Mouse (Mus musculus) liver, embryonic 13.5 days (tissue): ENCODE measurements at regions not wholly inside any gene's neighbourhood (a gene's known extent, or its start where the extent isn't known, plus 50 kb on each side); places are given as distances from the start of the nearest gene placed in this dataset.

ENCODE experiments used
- ATAC-seq: fragments of 200-750 bp; cut with Nextera tagmentation; 2 replicates; pipeline ENCODE4 v1.8.0; 2017; ENCODE audit warnings: low read depth, mild to moderate bottlenecking, moderate number of reproducible peaks, moderate library complexity
- DNase-seq: peaks from one replicate; pipeline ENCODE4 v3.0.0; 2022
- H3K27ac ChIP-seq: fragments of 300-500 bp; sonication (generic); 2 replicates; pipeline ENCODE4 v1.5.1; 2015; ENCODE audit warnings: moderate library complexity, mild to moderate bottlenecking, inconsistent platforms
- H3K27me3 ChIP-seq: fragments of 300-500 bp; sonication (generic); 2 replicates; pipeline ENCODE4 v1.6.1; 2015; ENCODE audit warnings: mild to moderate bottlenecking, inconsistent platforms
- H3K36me3 ChIP-seq: fragments of 300-500 bp; sonication (generic); 2 replicates; pipeline ENCODE4 v1.6.1; 2015; ENCODE audit warnings: mild to moderate bottlenecking, inconsistent platforms
- H3K4me1 ChIP-seq: fragments of 300-500 bp; sonication (generic); replicated peaks from 2 replicates; pipeline ENCODE4 v1.6.1; 2015; ENCODE audit warnings: inconsistent platforms
- H3K4me2 ChIP-seq: fragments of 300-500 bp; sonication (generic); 2 replicates; pipeline ENCODE4 v1.6.1; 2015; ENCODE audit warnings: inconsistent platforms, mild to moderate bottlenecking, moderate library complexity
- H3K4me3 ChIP-seq: fragments of 300-500 bp; sonication (generic); replicated peaks from 2 replicates; pipeline ENCODE4 v1.5.1; 2015; ENCODE audit warnings: mild to moderate bottlenecking, inconsistent platforms
- H3K9ac ChIP-seq: fragments of 300-500 bp; sonication (generic); 2 replicates; pipeline ENCODE4 v1.6.1; 2015; ENCODE audit warnings: mild to moderate bottlenecking, inconsistent platforms
- H3K9me3 ChIP-seq: fragments of 300-500 bp; sonication (generic); replicated peaks from 2 replicates; pipeline ENCODE4 v1.6.1; 2016; ENCODE audit warnings: inconsistent platforms
- WGBS: fragments of 180-500 bp; shearing (Covaris S2); methylation state at CpG from one replicate; pipeline ENCODE4 v1.1.7; 2015; ENCODE audit not compliant: insufficient replicate concordance; 5-methylcytosine and 5-hydroxymethylcytosine counted together

DNA sequence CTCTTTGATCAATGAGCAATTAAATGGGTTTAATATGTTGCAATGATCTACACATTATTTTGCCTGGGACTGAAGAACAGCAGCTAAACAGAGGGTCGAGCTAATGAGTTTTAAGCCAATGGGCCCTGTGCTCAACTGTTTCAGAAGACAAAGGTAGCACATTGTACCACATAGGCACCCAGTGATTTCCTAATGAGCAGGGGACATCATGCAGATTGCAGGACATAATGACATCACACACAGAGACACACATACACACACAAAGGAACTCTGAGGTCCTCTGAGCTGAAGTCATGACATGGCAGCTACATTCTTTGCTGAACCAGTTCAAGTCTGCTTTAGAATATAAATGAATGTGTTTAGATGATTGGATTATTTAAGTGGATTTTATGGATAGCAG is 71.9 kb downstream of the Zfp330 start:
- Histone ChIP-seq H3K4me2 (no peak overlapping the region), H3K27me3 (no peaks in the 10 kb centered on the region), H3K9me3 (no peaks in the 10 kb centered on the region), H3K36me3 (no peaks in the 10 kb centered on the region), H3K4me1 (no peaks in the 10 kb centered on the region), H3K27ac (no peak overlapping the region), H3K9ac (no peak overlapping the region), H3K4me3 (no peak overlapping the region)
- no peak for DNase-seq
- ATAC-seq: no peak
- WGBS: 60% methylated on average over 1 of the region's 1 CpGs

DNA sequence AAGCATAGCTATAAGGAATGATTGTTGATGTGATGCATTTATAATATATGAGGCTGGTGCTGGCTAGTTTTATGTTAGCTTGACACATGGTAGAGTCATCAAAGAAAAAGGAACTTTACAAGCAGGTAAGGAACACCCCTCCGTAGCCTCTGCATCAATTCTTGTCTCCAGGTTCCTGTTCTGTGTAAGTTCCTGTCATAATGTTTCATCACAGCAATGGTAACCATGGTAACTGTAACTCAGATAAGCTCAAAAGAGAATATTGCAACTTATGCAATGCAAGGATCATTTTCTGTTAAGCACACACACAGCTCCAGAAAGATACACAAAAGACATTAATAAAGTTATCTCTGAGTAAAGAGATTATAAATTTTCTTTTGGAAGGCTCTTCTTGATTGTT is 73.5 kb downstream of the Zfp330 start:
- H3K36me3 ChIP-seq: no peaks in the 10 kb centered on the region
- H3K27me3 ChIP-seq: no peaks in the 10 kb centered on the region
- ATAC-seq (no peak), DNase-seq (no peak)
- WGBS: 39% methylated on average over 1 of the region's 1 CpGs
- H3K4me2 ChIP-seq: no peak overlapping the region
- no peak overlapping the region for H3K27ac ChIP-seq
- H3K9me3 ChIP-seq: no peaks in the 10 kb centered on the region
- no peaks in the 10 kb centered on the region for H3K4me1 ChIP-seq
- H3K9ac ChIP-seq: no peak overlapping the region
- no peak overlapping the region for H3K4me3 ChIP-seq

DNA sequence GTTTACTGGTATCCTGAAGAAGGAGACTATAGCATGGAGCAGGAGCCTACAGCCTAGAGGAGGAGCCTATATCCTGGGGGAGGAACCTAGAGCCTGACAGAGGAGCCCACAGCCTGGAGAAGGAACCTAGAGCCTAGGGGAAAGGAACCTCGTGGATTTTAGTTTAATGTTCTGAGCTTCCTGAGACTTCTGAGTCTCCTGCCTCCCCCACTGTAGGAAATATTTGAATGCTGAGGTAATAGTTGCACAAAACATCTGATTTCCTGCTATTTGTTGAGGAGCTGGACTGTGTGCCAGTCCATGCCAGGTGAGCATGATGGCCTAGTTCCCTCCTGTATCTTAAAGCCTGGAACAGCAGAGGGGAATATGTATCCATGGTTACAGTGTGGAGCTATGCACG is 74.7 kb downstream of the Zfp330 start:
- H3K9ac ChIP-seq: no peak overlapping the region
- no peaks in the 10 kb centered on the region for H3K27me3 ChIP-seq
- H3K4me2 ChIP-seq: no peak overlapping the region
- ATAC-seq (no peak), DNase-seq (no peak)
- no peaks in the 10 kb centered on the region for H3K4me1 ChIP-seq
- no peaks in the 10 kb centered on the region for H3K36me3 ChIP-seq
- H3K27ac ChIP-seq: no peak overlapping the region
- H3K9me3 ChIP-seq: no peaks in the 10 kb centered on the region
- no peak overlapping the region for H3K4me3 ChIP-seq
- WGBS: 40% methylated on average over 2 of the region's 2 CpGs

DNA sequence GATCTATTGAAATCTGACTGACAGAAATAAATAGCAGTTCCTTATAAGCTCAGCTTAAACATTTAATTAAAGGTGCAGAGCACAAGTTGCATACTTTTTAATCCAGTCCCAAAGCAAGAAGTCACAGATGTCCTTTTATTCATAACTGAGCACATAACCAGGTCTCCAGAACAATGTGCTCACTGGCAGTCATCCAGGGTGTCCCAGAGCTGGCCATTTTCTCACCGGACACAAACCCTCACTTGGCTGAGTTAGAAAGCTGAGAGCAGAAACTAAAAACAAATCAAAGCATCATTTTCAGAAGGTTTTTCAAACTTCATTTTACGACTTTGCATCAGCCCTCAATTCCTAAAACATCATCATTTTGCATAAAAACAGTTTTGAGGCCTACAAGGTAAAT is 75.9 kb downstream of the Zfp330 start:
- no peak for DNase-seq
- WGBS: 60% methylated on average over 2 of the region's 2 CpGs

DNA sequence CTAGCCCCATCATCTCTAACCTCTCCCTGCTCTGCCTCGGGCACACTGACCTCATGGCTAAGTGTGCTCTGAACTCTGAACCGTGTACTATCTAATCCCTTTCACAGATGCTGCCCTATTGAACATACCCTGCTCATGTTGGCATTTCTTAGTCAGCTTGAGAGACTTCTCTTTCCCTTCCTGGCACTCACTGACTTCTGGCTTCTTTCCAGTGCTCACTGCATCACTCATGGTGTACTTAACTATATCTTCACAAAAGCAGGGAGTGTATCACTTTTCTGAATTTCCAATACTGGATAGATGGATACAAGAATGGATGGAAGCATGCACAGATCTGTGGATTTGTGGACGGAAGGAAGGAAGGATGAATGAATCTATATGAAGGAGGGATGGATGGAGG is 80.9 kb downstream of the Zfp330 start:
- DNase-seq (no peak), ATAC-seq (no peak)
- Histone ChIP-seq H3K27me3 (no peaks in the 10 kb centered on the region), H3K9me3 (no peaks in the 10 kb centered on the region), H3K9ac (no peak overlapping the region), H3K27ac (no peak overlapping the region), H3K4me1 (no peaks in the 10 kb centered on the region), H3K4me3 (no peak overlapping the region), H3K4me2 (no peak overlapping the region), H3K36me3 (no peaks in the 10 kb centered on the region)
- 51% methylated on average over 3 of the region's 3 CpGs for WGBS

More for the DNA sequence above, 75.9 kb downstream of the Zfp330 start:
- H3K36me3 ChIP-seq: no peaks in the 10 kb centered on the region
- no peaks in the 10 kb centered on the region for H3K27me3 ChIP-seq
- H3K27ac ChIP-seq: no peak overlapping the region
- H3K9ac ChIP-seq: no peak overlapping the region
- H3K4me3 ChIP-seq: no peak overlapping the region
- no peak overlapping the region for H3K4me2 ChIP-seq
- H3K4me1 ChIP-seq: no peaks in the 10 kb centered on the region
- ATAC-seq: no peak
- no peaks in the 10 kb centered on the region for H3K9me3 ChIP-seq

DNA sequence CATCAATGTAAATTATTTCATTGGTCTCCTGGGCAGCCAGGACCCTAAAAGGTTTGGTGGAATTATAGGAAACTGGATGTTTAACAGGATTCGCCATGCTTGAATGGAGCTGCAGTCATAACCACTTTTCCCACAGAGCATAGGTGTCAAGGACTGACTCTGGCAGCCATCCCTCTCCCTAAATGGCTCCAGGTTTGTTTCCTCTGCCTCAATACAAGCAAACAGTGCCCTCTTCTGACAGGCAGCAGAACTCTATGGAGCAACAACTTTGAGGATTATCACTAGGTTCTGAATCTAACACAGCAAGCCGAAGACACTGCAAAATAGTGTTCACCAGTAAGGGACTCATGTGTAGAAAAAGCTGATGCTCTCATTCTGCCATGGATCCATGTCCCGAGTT is 84.6 kb downstream of the Zfp330 start:
- H3K9ac ChIP-seq: no peak overlapping the region
- no peak for ATAC-seq
- no peaks in the 10 kb centered on the region for H3K27me3 ChIP-seq
- 45% methylated on average over 3 of the region's 3 CpGs for WGBS
- H3K36me3 ChIP-seq: no peaks in the 10 kb centered on the region
- no peak overlapping the region for H3K27ac ChIP-seq
- H3K4me2 ChIP-seq: no peak overlapping the region
- H3K4me1 ChIP-seq: no peaks in the 10 kb centered on the region
- H3K9me3 ChIP-seq: no peaks in the 10 kb centered on the region
- no peak overlapping the region for H3K4me3 ChIP-seq
- DNase-seq: no peak

DNA sequence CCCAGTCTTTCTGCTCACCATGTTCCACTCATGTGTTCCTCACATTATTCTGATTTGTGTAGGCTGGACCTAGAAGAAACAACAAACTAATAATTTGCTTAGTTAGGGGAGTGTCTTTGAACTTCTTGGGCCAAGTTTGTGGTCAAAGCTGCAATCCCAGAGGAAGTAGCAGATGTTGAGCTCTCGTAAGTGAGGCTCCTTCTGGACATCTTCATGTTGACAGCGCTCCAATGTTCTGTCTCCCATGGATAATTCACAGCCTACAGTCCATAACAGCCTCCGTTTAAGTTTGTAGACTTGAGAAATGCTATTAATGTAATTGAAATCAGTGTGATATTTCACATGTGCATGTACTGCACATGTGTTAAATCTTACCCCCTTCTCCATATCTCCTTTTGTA is 88.0 kb downstream of the Zfp330 start:
- WGBS: 62% methylated on average over 3 of the region's 3 CpGs

DNA sequence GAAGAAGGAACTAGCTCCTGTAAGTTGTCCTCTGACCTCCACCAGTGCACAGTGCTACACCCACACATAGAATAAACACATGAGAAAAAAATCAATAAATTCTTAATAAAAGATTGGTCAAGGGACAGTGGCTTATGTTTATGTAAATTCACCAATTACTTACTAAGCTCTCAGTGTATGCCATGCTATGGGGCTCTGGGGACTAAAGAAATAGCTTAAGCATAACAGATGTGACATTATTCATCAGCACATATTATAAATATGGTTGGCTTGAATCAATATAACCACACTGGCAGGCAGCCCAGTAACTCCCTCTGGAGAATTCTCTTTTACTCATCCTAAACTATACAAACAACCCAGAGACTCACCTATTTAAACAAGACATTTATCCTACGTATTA is 95.2 kb downstream of the Zfp330 start:
- Histone ChIP-seq H3K27me3 (no peaks in the 10 kb centered on the region), H3K27ac (no peak overlapping the region), H3K9me3 (no peaks in the 10 kb centered on the region), H3K4me1 (no peaks in the 10 kb centered on the region), H3K4me2 (no peak overlapping the region), H3K4me3 (no peak overlapping the region), H3K36me3 (no peaks in the 10 kb centered on the region), H3K9ac (no peak overlapping the region)
- ATAC-seq: no peak
- DNase-seq: no peak
- 60% methylated on average over 1 of the region's 1 CpGs for WGBS

More for the DNA sequence above, 88.0 kb downstream of the Zfp330 start:
- ATAC-seq: no peak
- Histone ChIP-seq H3K4me1 (no peaks in the 10 kb centered on the region), H3K27me3 (no peaks in the 10 kb centered on the region), H3K27ac (no peak overlapping the region), H3K4me3 (no peak overlapping the region), H3K36me3 (no peaks in the 10 kb centered on the region), H3K9me3 (no peaks in the 10 kb centered on the region), H3K4me2 (no peak overlapping the region), H3K9ac (no peak overlapping the region)
- no peak for DNase-seq

DNA sequence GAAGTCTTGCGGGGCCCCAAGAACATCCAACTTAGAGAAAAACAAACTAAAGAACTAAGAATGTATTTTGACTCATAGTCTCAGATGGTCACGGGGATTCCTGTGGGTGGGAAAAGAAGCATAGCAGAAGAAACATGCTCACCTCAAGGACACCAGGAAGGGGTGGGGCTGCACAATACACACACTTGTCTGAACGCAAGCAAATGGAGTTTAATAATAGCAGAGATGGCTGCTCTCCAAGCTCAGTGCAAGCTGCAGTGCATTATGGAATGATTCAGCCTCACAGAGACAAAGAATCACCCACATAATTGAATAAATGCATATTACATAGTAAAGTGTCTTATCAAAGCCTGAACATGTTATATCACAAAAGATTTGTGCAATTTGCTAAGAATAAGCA is 96.2 kb downstream of the Zfp330 start:
- Histone ChIP-seq H3K9ac (no peak overlapping the region), H3K27ac (no peak overlapping the region), H3K9me3 (no peaks in the 10 kb centered on the region), H3K36me3 (no peaks in the 10 kb centered on the region), H3K4me3 (no peak overlapping the region), H3K4me2 (no peak overlapping the region), H3K4me1 (no peaks in the 10 kb centered on the region), H3K27me3 (no peaks in the 10 kb centered on the region)
- 75% methylated on average over 3 of the region's 3 CpGs for WGBS
- no peak for ATAC-seq
- no peak for DNase-seq

DNA sequence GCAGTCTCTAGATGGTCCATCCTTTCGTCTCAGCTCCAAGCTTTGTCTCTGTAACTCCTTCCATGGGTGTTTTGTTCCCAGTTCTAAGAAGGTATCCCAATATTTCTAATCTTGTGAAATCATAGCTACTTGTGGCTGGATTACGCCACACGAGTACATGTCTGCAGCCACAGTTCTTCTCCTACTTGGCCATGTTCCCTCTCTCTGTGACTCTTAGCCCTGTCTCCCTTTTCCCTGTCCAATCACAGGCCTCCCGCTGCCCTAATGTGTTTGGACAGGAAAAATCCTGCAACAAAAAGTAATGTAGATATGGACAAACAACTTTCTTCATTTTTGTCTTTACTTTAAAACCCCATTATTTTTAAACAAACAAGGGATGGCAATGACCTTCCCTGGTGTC is 104.7 kb downstream of the Zfp330 start:
- H3K4me1 ChIP-seq: no peaks in the 10 kb centered on the region
- H3K27ac ChIP-seq: no peak overlapping the region
- no peaks in the 10 kb centered on the region for H3K36me3 ChIP-seq
- no peak for ATAC-seq
- no peaks in the 10 kb centered on the region for H3K27me3 ChIP-seq
- H3K4me2 ChIP-seq: no peak overlapping the region
- 72% methylated on average over 4 of the region's 4 CpGs for WGBS
- H3K9ac ChIP-seq: no peak overlapping the region
- H3K4me3 ChIP-seq: no peak overlapping the region
- no peaks in the 10 kb centered on the region for H3K9me3 ChIP-seq
- DNase-seq: no peak

DNA sequence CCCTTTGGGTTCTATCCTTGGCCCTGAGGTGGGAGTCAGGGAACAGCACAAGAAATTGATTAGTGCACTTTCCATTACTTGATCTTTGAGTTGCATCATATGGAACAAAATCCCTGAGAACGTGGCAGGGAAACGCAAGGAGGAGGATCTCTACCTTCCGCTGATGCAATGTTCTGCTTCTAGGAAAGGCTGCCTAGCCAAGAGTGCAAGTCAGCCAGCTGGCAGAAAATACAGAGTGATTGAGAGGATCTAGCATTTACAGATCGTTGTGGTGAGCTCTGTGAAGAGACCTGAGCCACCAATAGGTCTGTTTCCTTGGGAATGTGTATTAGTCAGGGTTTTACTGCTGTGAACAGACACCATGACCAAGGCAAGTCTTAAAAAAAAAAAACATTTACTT is 108.8 kb downstream of the Zfp330 start:
- DNase-seq (no peak), ATAC-seq (no peak)
- 75% methylated on average over 4 of the region's 4 CpGs for WGBS
- H3K4me3 ChIP-seq: no peak overlapping the region
- no peaks in the 10 kb centered on the region for H3K36me3 ChIP-seq
- no peak overlapping the region for H3K27ac ChIP-seq
- H3K4me2 ChIP-seq: no peak overlapping the region
- no peaks in the 10 kb centered on the region for H3K4me1 ChIP-seq
- H3K9ac ChIP-seq: no peak overlapping the region
- no peaks in the 10 kb centered on the region for H3K9me3 ChIP-seq
- no peaks in the 10 kb centered on the region for H3K27me3 ChIP-seq

DNA sequence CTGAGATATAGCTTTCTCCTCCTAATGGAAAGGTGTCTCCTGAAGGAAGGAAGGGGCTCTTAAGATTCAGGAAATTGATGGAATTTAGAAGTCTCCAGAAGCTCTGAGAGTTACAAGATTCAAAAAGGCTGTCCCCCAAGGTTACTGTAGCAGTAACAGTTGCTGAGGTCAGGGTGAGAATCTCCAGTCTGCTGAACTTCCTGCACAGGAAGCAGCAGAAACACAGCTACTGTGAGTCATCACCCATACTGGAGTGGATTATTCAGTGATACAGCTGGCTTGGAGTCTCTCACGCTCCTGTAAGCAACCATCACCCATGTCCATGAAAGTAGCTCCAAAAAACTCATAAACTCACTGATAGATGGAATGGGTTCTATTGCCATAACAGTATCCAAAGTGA is 133.5 kb downstream of the Zfp330 start:
- ATAC-seq (no peak), DNase-seq (no peak)
- Histone ChIP-seq H3K4me1 (no peaks in the 10 kb centered on the region), H3K9ac (no peak overlapping the region), H3K9me3 (no peaks in the 10 kb centered on the region), H3K4me2 (no peak overlapping the region), H3K27me3 (no peaks in the 10 kb centered on the region), H3K27ac (no peak overlapping the region), H3K36me3 (no peaks in the 10 kb centered on the region), H3K4me3 (no peak overlapping the region)
- 30% methylated on average over 1 of the region's 1 CpGs for WGBS

DNA sequence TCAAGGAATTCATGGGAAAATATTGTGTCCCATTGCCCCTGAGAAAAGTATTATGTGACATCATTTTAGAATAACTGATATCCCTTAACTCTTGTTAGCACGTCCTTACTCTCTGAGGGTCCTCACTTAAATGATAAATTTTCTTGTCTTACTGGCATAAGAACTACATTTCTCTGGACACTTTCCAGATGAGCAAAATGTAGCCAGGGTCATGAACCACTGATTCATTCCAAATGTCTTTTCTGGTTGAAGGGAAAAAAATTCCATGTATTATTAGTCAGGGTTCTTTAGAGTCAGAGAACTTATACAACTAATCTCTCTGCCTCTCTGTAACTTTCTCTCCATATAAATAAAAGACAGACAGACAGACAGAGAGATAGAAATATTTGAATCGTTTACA is 143.5 kb downstream of the Zfp330 start:
- Histone ChIP-seq H3K4me2 (no peak overlapping the region), H3K9me3 (no peaks in the 10 kb centered on the region), H3K36me3 (no peaks in the 10 kb centered on the region), H3K4me1 (no peaks in the 10 kb centered on the region), H3K4me3 (no peak overlapping the region), H3K27ac (no peak overlapping the region), H3K9ac (no peak overlapping the region), H3K27me3 (no peaks in the 10 kb centered on the region)
- no peak for DNase-seq
- no peak for ATAC-seq
- 40% methylated on average over 2 of the region's 2 CpGs for WGBS
